Mouse (Mus musculus): ENCODE measurements around the gene Nefh.

DNA sequence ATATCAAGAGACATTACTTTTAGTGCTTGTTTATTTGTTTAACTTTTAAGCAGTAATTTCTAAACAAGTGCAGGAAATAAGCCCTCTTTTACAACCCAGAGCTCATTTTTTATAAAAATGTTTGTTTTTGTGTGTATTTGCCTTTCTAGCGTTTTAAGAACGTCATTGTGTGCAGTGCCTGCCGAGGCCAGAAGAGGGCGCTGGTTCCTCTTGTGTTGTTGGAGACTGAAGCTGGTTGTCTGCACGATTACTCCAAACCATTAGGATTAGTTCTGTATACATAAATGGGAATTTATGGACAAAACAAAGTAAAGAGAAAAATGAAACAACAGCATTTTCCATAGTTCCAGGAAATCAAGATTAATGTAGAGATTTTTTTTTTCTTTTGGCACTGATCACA lies 47.4 kb downstream of the Nefh start:
- TF ChIP-seq POLR2A (IDR thresholded peaks at IDR 0.05; ENCODE audit: insufficient read depth, low read depth, low read length), result no peak
- peak; percentile 65 for TF ChIP-seq CTCF (IDR thresholded peaks at IDR 0.05)

Data from heart, adult 2 months (tissue).